Mouse (Mus musculus) gastrocnemius, adult 2 months (tissue): ENCODE measurements around the gene Npc1l1. TPM values are rescaled to one million over a fixed set of nuclear protein-coding genes. Genes with fewer than 3 reads are reported as not detected.
"Not testable (repeated sequence)": the region's sequence is repeated elsewhere in the genome, so short reads cannot be mapped to it uniquely, and the experiment has no call there.

ENCODE experiments used
- DNase-seq: peaks from one replicate; pipeline ENCODE4 v3.0.0; 2022
- H3K27ac ChIP-seq: fragments of 200-600 bp; 2 replicates; pipeline ENCODE4 v1.8.1; 2022; ENCODE audit warnings: mild to moderate bottlenecking
- H3K4me3 ChIP-seq: fragments of 200-600 bp; 2 replicates; pipeline ENCODE4 v1.8.1; 2022; ENCODE audit warnings: mild to moderate bottlenecking, moderate library complexity
- CTCF ChIP-seq: fragments of 200-600 bp; IDR thresholded peaks from 2 replicates; pipeline ENCODE4 v1.8.1; 2022; ENCODE audit warnings: antibody characterized with exemption, mild to moderate bottlenecking, moderate library complexity
- intact Hi-C: fragments of 180-260 bp; cut with DNase I; formaldehyde crosslinking; loops from one replicate; pipeline ENCODE4 v1.15.1; 2025
- long read RNA-seq, 2 experiments: library from polyadenylated mRNA; stranded (forward); transcript quantifications; one replicate each; pipeline ENCODE4 v2.0.0; 2021
- total RNA-seq, 2 experiments: library from RNA; stranded (reverse); gene quantifications; 2 replicates each; pipeline ENCODE4 v1.2.3; 2021

The Npc1l1 gene
- under 1 TPM; 0.31 to 0.36 TPM for total RNA-seq
- long read RNA-seq, experiment 1, result 0 reads
- long read RNA-seq, experiment 2, result 0 reads

GRCm38 (mm10) chr11:6230012-6230411, at the start of gene Npc1l1:
Gene Npc1l1 (minus strand): TSS chr11:6230143.
- intact Hi-C loops, result no loop called here
- DNase-seq, result no peak
- no peak within 1 kb of the TSS for H3K4me3 ChIP-seq
- TF ChIP-seq CTCF, result no peak
- H3K27ac ChIP-seq, result no peak within 1 kb of the TSS

GRCm38 (mm10) chr11:6276466-6276865, 46.5 kb upstream of the Npc1l1 start:
- Histone ChIP-seq H3K4me3 (no peak overlapping the region), H3K27ac (no peak overlapping the region)
- DNase-seq, result no peak
- TF ChIP-seq CTCF, result no peak
- intact Hi-C loops, result no loop called here

GRCm38 (mm10) chr11:6275094-6275484, 45.1 kb upstream of the Npc1l1 start:
- peak overlapping the region; percentile 87 for H3K4me3 ChIP-seq
- DNase-seq, result no peak
- intact Hi-C loops, result no loop called here
- no peak for TF ChIP-seq CTCF
- peak overlapping the region; percentile 93 for H3K27ac ChIP-seq

GRCm38 (mm10) chr11:6274387-6275093, 44.6 kb upstream of the Npc1l1 start, which contains the start of gene Tmed4:
Gene Tmed4 (minus strand): TSS chr11:6274870.
- peak within 1 kb of the TSS; percentile 87 for H3K4me3 ChIP-seq
- TF ChIP-seq CTCF, result peak; percentile 82
- H3K27ac ChIP-seq, result peak within 1 kb of the TSS; percentile 93
- DNase-seq, result peak; percentile 99
- intact Hi-C loops, result no loop called here

DNA sequence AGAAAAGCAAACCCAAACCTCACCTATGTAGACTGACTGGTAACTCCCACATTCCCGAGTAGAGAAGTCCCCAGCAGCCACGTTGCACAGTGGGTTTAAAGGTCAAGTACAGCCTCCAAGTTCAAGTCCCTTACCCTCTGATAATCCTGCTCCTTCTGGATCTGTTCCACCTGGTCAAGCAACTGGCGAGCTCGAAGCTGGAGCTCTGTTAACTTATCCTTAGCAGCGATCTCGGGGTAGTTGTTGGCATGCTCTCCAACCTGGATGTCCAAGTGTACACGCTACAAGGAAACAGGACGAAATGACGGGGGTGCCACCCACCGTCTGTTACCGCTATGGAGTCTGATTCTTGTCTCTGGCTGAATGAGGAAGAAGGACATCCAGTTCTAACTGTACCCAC, 43.7 kb upstream of the Npc1l1 start:
- intact Hi-C loops, result no loop called here
- no peak for DNase-seq
- H3K4me3 ChIP-seq, result peak overlapping the region; percentile 87
- TF ChIP-seq CTCF, result no peak
- peak overlapping the region; percentile 93 for H3K27ac ChIP-seq

GRCm38 (mm10) chr11:6267320-6268254, 37.6 kb upstream of the Npc1l1 start, which contains the start of gene Ddx56:
Gene Ddx56 (minus strand): TSS chr11:6267772.
- Histone ChIP-seq H3K4me3 (peak within 1 kb of the TSS; percentile 73), H3K27ac (peak within 1 kb of the TSS; percentile 97)
- intact Hi-C loops, result loop anchor here (2.0 kb wide), 1 partner anchor 67 kb away; the partner anchor contains the start of genes A730071L15Rik and Nudcd3
- TF ChIP-seq CTCF, result no peak
- peak; percentile 95 for DNase-seq

- Histone ChIP-seq H3K4me3 (peak overlapping the region; percentile 73), H3K27ac (peak overlapping the region; percentile 97)
- TF ChIP-seq CTCF, result no peak
- intact Hi-C loops, result loop anchor here (2.0 kb wide), 1 partner anchor 66 kb away; the partner anchor contains the start of genes A730071L15Rik and Nudcd3
- no peak for DNase-seq
These were observed 36.7 kb upstream of the Npc1l1 start for GRCm38 (mm10) chr11:6266621-6267020.

- H3K27ac ChIP-seq, result no peak overlapping the region
- no peak for TF ChIP-seq CTCF
- peak; percentile 79 for DNase-seq
- no peak overlapping the region for H3K4me3 ChIP-seq
- intact Hi-C loops, result loop anchor here (2.0 kb wide), 1 partner anchor 265 kb away; no protein-coding TSS in a partner anchor
These were observed 31.6 kb upstream of the Npc1l1 start for GRCm38 (mm10) chr11:6261434-6262082.

DNA sequence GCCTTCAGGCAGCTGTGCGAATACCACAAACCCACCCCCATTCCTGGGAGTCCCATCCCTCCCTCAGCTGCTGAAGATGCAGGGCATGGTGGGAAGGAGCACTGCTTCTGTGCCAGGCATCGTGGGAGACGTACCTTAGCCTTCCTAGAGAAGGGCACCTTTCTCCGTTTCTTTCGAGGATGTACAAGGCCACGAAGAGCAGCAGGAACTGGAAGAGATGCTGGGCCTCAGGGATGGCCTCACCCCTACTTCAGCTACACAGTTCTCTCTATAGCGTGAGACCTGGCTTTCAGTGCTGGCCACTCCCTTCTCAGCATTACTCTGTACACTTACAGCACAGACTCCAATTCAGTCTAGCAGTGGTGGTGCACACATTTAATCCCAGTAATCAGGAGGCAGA, 29.5 kb upstream of the Npc1l1 start:
- no peak for TF ChIP-seq CTCF
- no peak overlapping the region for H3K27ac ChIP-seq
- no peak for DNase-seq
- H3K4me3 ChIP-seq, result no peak overlapping the region
- intact Hi-C loops, result no loop called here

- intact Hi-C loops, result no loop called here
- H3K27ac ChIP-seq, result no peak overlapping the region
- no peak for TF ChIP-seq CTCF
- no peak overlapping the region for H3K4me3 ChIP-seq
- no peak for DNase-seq
These were observed 26.6 kb upstream of the Npc1l1 start for GRCm38 (mm10) chr11:6256490-6257072.

DNA sequence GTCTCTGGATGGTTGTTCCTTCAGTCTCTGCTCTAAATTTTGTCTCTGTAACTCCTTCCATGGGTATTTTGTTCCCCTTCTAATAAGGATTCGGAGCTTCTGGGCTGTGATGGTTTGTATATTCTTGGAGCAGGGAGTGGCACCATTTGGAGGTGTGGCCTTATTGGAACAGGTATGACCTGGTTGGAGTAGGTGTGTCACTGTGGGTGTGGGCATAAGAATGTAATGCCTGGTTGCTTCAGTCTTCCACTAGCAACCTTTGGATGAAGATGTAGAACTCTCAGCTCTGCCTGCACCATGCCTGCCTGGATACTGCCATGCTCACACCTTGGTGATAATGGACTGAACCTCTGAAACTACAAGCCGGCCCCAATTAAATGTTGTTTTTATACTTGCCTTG, 24.7 kb upstream of the Npc1l1 start:
- intact Hi-C loops, H3K4me3 ChIP-seq, H3K27ac ChIP-seq, DNase-seq: not testable (repeated sequence)

GRCm38 (mm10) chr11:6252824-6253223, 22.9 kb upstream of the Npc1l1 start:
- TF ChIP-seq CTCF, result no peak
- no peak overlapping the region for H3K27ac ChIP-seq
- no peak for DNase-seq
- intact Hi-C loops, result no loop called here
- H3K4me3 ChIP-seq, result no peak overlapping the region
